Mouse (Mus musculus) small intestine, adult 2 months (tissue): Measurements from ENCODE around the gene Stab1.

Experiments used
- CTCF ChIP-seq: fragments of 200-500 bp; IDR thresholded peaks from 2 replicates; pipeline ENCODE4 v1.5.1; 2012; ENCODE audit warnings: low read depth, mild to moderate bottlenecking, control low read depth, inconsistent platforms, low read length, moderate library complexity, mixed read lengths; ENCODE audit not compliant: insufficient replicate concordance, insufficient read length; ENCODE audit errors: extremely low read depth
- POLR2A ChIP-seq: fragments of 200-500 bp; IDR thresholded peaks from 2 replicates; pipeline ENCODE4 v1.6.1; 2012; ENCODE audit warnings: low read depth, mild to moderate bottlenecking, control low read depth, inconsistent platforms, low read length, moderate library complexity

DNA sequence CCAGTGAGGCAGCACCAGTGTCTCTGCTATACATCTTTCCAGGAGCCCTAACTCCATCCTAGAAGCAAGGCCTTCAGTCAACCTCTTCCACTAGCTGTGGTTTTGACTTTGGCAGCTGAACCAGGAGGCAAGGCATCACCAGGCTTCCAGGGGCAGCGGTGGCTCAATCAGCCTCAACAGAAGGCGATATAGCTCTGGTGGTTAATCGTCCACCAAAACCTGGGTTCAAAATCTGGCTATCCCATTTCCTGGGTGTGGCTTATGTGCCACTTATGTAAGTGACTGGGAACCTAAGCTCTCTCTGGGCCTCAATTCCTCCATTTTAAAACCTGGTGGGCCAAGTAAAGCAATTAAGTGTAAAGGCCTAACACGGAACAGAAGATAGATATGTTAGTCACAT, 36.4 kb upstream of the Stab1 start:
- TF ChIP-seq POLR2A (no peak), CTCF (no peak)
